Mouse (Mus musculus) olfactory bulb, adult 2 months (tissue): Measurements from ENCODE around the gene Igsf21. TPM values are rescaled to one million over a fixed set of nuclear protein-coding genes. Genes with fewer than 3 reads are reported as not detected.

Source experiments
- H3K27ac ChIP-seq: fragments of 200-500 bp; 2 replicates; pipeline ENCODE4 v1.5.1; 2012; ENCODE audit warnings: low read depth, low read length; ENCODE audit not compliant: insufficient read depth
- H3K4me1 ChIP-seq: fragments of 200-500 bp; 2 replicates; pipeline ENCODE4 v1.6.1; 2012; ENCODE audit warnings: low read length; ENCODE audit not compliant: control insufficient read depth, insufficient read depth
- H3K4me3 ChIP-seq: fragments of 200-500 bp; 2 replicates; pipeline ENCODE4 v1.5.1; 2012; ENCODE audit warnings: mild to moderate bottlenecking, low read depth, low read length, moderate library complexity; ENCODE audit not compliant: insufficient read depth
- CTCF ChIP-seq: fragments of 200-500 bp; IDR thresholded peaks from 2 replicates; pipeline ENCODE4 v1.5.1; 2012; ENCODE audit warnings: low read depth, mild to moderate bottlenecking, low read length, moderate library complexity; ENCODE audit not compliant: insufficient read depth
- POLR2A ChIP-seq: fragments of 200-500 bp; IDR thresholded peaks from 2 replicates; pipeline ENCODE4 v1.6.1; 2012; ENCODE audit warnings: mild to moderate bottlenecking, low read depth, low read length, moderate library complexity; ENCODE audit not compliant: insufficient read depth
- WGBS: fragments of 180-500 bp; shearing (Covaris S2); methylation state at CpG from one replicate; pipeline ENCODE4 v1.1.7; 2018; 5-methylcytosine and 5-hydroxymethylcytosine counted together
- polyA plus RNA-seq: library from polyadenylated mRNA; stranded (reverse); fragments of >200 nt; gene quantifications from 2 replicates; pipeline ENCODE4 v1.2.4, GENCODE M21; 2012; ENCODE audit warnings: low replicate concordance; ENCODE audit not compliant: missing spikeins, insufficient read depth, insufficient read length

The Igsf21 gene
- polyA plus RNA-seq, 1 experiment = not detected

DNA sequence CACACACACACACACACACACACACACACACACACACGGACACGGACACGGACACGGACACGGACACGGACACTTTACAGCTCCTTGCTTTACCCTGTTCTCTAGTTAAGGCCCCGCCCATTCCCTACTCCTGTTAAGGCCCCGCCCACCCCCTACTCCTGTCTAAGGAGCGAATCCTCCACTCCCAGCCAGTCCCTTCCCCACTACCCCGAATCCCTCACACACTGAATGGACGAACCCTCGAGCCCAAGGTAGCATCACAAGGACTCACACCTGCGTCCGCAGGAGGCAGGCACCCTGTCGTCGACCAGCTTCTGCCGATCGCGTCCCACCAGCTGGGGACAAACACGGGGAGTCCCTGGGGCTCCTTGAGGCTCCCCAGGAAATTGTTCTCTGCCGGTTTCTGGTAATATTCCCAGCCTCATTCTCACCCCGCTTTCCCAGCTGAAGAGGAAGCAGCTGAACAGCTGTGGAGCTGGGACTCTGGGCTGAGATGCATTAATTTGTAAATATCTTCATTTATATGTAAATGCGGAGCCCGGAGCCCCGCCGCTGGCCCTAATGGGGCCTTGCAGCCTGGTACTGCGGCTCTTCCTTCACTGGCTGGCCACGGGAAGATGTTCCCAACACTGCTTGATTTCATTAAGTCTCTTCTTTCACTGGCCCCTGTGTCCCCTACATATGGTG lies 143.1 kb downstream of the Igsf21 start:
- Histone ChIP-seq H3K4me1 (peaks cover 47% of the 10 kb centered on the region), H3K27ac (0 out of 2 replicates have a peak overlapping the region, but pooled peaks have one; percentile 21), H3K4me3 (peak overlapping the region; percentile 11)
- WGBS = 11% methylated on average over 28 of the region's 28 CpGs
- TF ChIP-seq CTCF (no peak), POLR2A (no peak)

DNA sequence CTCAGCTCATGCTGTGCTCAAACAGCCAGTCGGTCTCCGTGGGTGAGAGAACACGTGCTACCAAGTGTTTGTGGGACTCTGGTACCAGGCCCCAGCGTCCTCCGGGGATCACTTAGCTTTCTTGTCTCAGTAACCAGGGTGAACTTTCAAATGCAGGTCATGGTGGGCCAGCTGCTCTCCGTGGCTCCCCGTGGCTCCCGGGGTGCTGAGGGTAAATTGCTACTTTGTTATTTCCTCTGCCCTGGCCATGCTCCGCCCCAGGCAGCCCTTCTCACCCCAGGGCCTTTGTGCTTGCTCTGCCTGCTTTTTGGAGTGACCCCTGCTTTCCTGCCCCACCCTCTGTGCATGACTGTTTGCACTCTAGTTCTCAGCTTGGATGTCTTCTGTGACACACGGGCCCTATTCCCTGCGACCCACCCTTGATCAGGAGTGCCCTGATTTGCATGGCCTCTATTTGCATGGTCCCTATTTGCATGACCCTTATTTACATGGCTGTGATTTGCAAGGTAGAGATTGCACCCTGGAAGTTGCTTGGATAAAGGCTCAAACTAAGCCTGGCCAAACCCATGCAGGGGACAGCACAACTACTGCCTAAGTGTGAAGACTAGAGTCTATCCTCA lies 143.9 kb downstream of the Igsf21 start:
- Histone ChIP-seq H3K4me1 (peaks cover 46% of the 10 kb centered on the region), H3K27ac (0 out of 2 replicates have a peak overlapping the region, but pooled peaks have one; percentile 21), H3K4me3 (no peak overlapping the region)
- TF ChIP-seq POLR2A (no peak), CTCF (no peak)
- WGBS = 40% methylated on average over 11 of the region's 11 CpGs

- WGBS = 60% methylated on average over 5 of the region's 5 CpGs
- Histone ChIP-seq H3K27ac (no peak overlapping the region), H3K4me3 (no peak overlapping the region), H3K4me1 (peaks cover 46% of the 10 kb centered on the region)
- TF ChIP-seq POLR2A (no peak), CTCF (peak; percentile 64; the same call in 1 of the 2 replicates)
Observed at GRCm38 (mm10) chr4:140101106-140101505, 145.5 kb downstream of the Igsf21 start.

GRCm38 (mm10) chr4:140100141-140100540 lies 146.4 kb downstream of the Igsf21 start:
- Histone ChIP-seq H3K4me1 (peaks cover 44% of the 10 kb centered on the region), H3K4me3 (no peak overlapping the region), H3K27ac (0 out of 2 replicates have a peak overlapping the region, but pooled peaks have one; percentile 45)
- no peak; the same call in 1 of the 2 replicates for TF ChIP-seq CTCF
- no peak for TF ChIP-seq POLR2A
- 46% methylated on average over 1 of the region's 1 CpGs for whole genome bisulfite sequencing

DNA sequence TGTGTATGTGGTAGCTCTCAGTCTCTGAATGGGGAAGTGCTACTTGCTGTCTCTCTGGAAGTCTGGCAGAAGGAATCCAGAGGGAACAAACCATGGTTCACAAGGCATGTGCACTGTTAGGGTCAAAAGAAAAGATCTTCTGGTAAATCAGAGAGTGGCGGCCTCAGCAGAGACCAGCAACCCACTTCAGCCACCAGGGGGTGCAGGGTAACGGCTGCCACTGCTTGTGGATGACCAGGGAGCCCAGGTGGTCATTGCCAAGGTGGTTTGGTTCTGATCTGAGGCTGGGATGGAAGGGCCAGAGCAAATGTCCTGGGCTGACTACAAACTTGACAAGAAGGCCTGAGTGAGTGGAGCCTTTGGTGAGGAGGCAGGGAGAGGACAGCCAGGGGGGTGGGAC lies 150.3 kb downstream of the Igsf21 start:
- 90% methylated on average over 2 of the region's 2 CpGs for WGBS
- TF ChIP-seq CTCF = no peak
- no peak for TF ChIP-seq POLR2A
- Histone ChIP-seq H3K27ac (no peak overlapping the region), H3K4me1 (peaks cover 28% of the 10 kb centered on the region), H3K4me3 (no peak overlapping the region)

DNA sequence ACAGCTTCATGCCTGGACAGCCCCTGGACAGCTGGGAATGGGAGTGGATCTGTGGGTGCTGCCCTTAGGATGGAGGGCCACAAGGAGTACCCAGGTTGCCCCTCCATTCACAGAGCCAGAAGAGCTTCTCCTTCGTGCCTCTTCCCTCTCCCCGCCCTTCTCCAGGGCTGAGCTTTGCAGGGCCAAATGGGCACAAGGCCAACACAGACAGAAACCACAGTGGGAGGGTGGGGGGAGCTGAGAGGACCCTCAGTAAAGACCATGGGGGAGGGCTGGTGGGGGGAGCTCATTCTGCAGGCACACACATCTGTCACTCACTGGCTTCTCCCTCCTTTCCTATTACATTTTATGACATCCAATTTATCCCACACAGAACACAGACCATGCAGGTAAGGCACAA lies 151.7 kb downstream of the Igsf21 start:
- TF ChIP-seq POLR2A (no peak), CTCF (no peak)
- H3K4me1 ChIP-seq = peaks cover 18% of the 10 kb centered on the region
- WGBS = 54% methylated on average over 2 of the region's 2 CpGs

GRCm38 (mm10) chr4:140092367-140092766 lies 154.2 kb downstream of the Igsf21 start:
- H3K4me1 ChIP-seq = peaks cover 5% of the 10 kb centered on the region; the same call in 1 of the 2 replicates
- H3K27ac ChIP-seq = no peak overlapping the region
- WGBS = 70% methylated on average over 11 of the region's 11 CpGs
- H3K4me3 ChIP-seq = no peak overlapping the region
- TF ChIP-seq POLR2A = no peak
- no peak for TF ChIP-seq CTCF

More for the DNA sequence above, 151.7 kb downstream of the Igsf21 start:
- H3K4me3 ChIP-seq = no peak overlapping the region
- H3K27ac ChIP-seq = no peak overlapping the region

- 73% methylated on average over 3 of the region's 3 CpGs for WGBS
- TF ChIP-seq POLR2A = no peak
- H3K4me1 ChIP-seq = peaks cover 5% of the 10 kb centered on the region; the same call in 1 of the 2 replicates
- no peak overlapping the region for H3K27ac ChIP-seq
- no peak overlapping the region for H3K4me3 ChIP-seq
Observed at GRCm38 (mm10) chr4:140091693-140092092, 154.9 kb downstream of the Igsf21 start.

DNA sequence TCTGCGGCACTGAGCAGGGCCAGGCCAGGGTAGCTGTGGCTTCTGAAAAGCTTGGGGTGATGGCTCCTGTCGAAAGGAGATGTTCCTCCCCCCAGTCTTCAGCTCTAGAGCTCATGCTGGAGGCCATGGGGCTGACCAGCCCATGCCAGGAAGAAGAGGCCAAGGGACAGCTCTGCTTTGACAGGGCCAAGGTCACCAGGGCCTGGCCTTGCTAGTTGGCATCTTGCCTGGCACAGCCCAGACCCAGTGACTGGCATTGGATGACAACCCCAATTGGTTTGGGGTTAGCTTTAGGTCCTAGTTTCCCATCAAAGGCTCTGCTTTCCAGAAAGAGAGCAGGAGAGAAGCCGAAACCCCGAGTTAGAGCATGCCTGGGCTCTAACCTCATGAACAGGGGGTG lies 156.9 kb downstream of the Igsf21 start:
- Histone ChIP-seq H3K4me3 (no peak overlapping the region), H3K27ac (no peak overlapping the region), H3K4me1 (peaks cover 9% of the 10 kb centered on the region; the same call in 1 of the 2 replicates)
- TF ChIP-seq CTCF = no peak
- no peak for TF ChIP-seq POLR2A
- WGBS = 93% methylated on average over 4 of the region's 4 CpGs
